Mouse (Mus musculus): ENCODE data around the gene Rbp1. TPM values are rescaled to one million over a fixed set of nuclear protein-coding genes. Genes with fewer than 3 reads are reported as not detected.

Rbp1 gene
- total and polyA plus RNA-seq, 3 experiments: 0.08 to 0.21 TPM; not detected in 1

- TF ChIP-seq NRF1 (IDR thresholded peaks at IDR 0.05; ENCODE audit: insufficient read depth, low read depth, low read length, poor library complexity, severe bottlenecking) (no peak), ZC3H11A (IDR thresholded peaks at IDR 0.05; ENCODE audit: low read depth, low read length) (no peak), USF1 (IDR thresholded peaks at IDR 0.05; ENCODE audit: low read depth, low read length) (no peak), MYC (IDR thresholded peaks at IDR 0.05; ENCODE audit: low read depth, low read length) (0 out of 2 replicates have a peak, but pooled peaks have one; percentile 56), CTCF (IDR thresholded peaks at IDR 0.05 in 2 of 3, conservative IDR thresholded peaks at IDR 0.05 in 1 of 3; ENCODE audit: control insufficient read depth in 1 of 3, insufficient read depth in 1 of 3, low read depth in 2 of 3, low read length in 3 of 3, poor library complexity in 1 of 3, severe bottlenecking in 1 of 3) (no peak), MYB (IDR thresholded peaks at IDR 0.05; ENCODE audit: low read depth, low read length) (peak; percentile 52; the same call in 1 of the 2 replicates), JUND (IDR thresholded peaks at IDR 0.05; ENCODE audit: low read depth, low read length) (no peak), RCOR1 (IDR thresholded peaks at IDR 0.05; ENCODE audit: low read depth, low read length) (peak; percentile 84), TAL1 (IDR thresholded peaks at IDR 0.05; ENCODE audit: low read length) (peak; percentile 91), CHD2 (IDR thresholded peaks at IDR 0.05; ENCODE audit: low read length) (no peak; the same call in 1 of the 2 replicates), BHLHE40 (IDR thresholded peaks at IDR 0.05; ENCODE audit: borderline replicate concordance, low read depth, low read length) (peak; percentile 76), GABPA (IDR thresholded peaks at IDR 0.05; ENCODE audit: low read depth, low read length) (no peak)
These were observed 66.8 kb downstream of the Rbp1 start (continued) for GRCm38 (mm10) chr9:98489532-98489931.

GRCm38 (mm10) chr9:98490128-98490527 lies 67.4 kb downstream of the Rbp1 start:
- Histone ChIP-seq H3K4me1 (ENCODE audit: control insufficient read depth in 1 of 2, insufficient read depth in 2 of 2, low read length in 2 of 2) (peaks cover 12 to 41% of the 10 kb centered on the region in 2 experiments), H3K4me3 (ENCODE audit: control insufficient read depth in 1 of 2, insufficient read depth in 1 of 2, low read depth in 2 of 2, low read length in 2 of 2) (no peak overlapping the region), H3K36me3 (ENCODE audit: control insufficient read depth in 1 of 2, insufficient read depth in 2 of 2, low read length in 2 of 2) (peaks cover 0 to 36% of the 10 kb centered on the region in 2 experiments; a peak in 2 of 4 replicates), H3K9ac (ENCODE audit: control insufficient read depth, low read depth, low read length, poor library complexity, severe bottlenecking) (no peak overlapping the region), H3K9me3 (replicated peaks; ENCODE audit: insufficient read depth, low read length) (no peaks in the 10 kb centered on the region), H3K27me3 (ENCODE audit: control insufficient read depth in 1 of 2, insufficient read depth in 2 of 2, low read length in 2 of 2) (no peaks in the 10 kb centered on the region), H3K27ac (ENCODE audit: control insufficient read depth, low read depth, low read length) (peak overlapping the region; percentile 35), H3K79me2 (ENCODE audit: control insufficient read depth, insufficient read depth, low read length, poor library complexity) (no peaks in the 10 kb centered on the region)
- DNase-seq (ENCODE audit: low read depth, low spot score): no peak
- TF ChIP-seq POLR2AphosphoS5 (IDR thresholded peaks at IDR 0.05; ENCODE audit: borderline replicate concordance, low read depth, low read length) (no peak), USF1 (IDR thresholded peaks at IDR 0.05; ENCODE audit: low read depth, low read length) (no peak), CHD1 (IDR thresholded peaks at IDR 0.05; ENCODE audit: low read depth, low read length) (no peak), MAZ (IDR thresholded peaks at IDR 0.05; ENCODE audit: low read depth, low read length) (no peak), USF2 (IDR thresholded peaks at IDR 0.05; ENCODE audit: borderline replicate concordance in 1 of 2, insufficient read depth in 1 of 2, low read depth in 1 of 2, low read length in 2 of 2) (no peak), ELF1 (IDR thresholded peaks at IDR 0.05; ENCODE audit: low read depth, low read length) (no peak), RAD21 (IDR thresholded peaks at IDR 0.05; ENCODE audit: low read depth, low read length) (no peak), MEF2A (IDR thresholded peaks at IDR 0.05; ENCODE audit: extremely low read depth, insufficient replicate concordance, low read depth, low read length, poor library complexity, severe bottlenecking) (no peak), MAX (IDR thresholded peaks at IDR 0.05; ENCODE audit: low read length) (no peak), UBTF (IDR thresholded peaks at IDR 0.05; ENCODE audit: borderline replicate concordance, insufficient read depth, low read depth, low read length) (no peak), GABPA (IDR thresholded peaks at IDR 0.05; ENCODE audit: low read depth, low read length) (no peak), E2F4 (IDR thresholded peaks at IDR 0.05; ENCODE audit: borderline replicate concordance, low read depth, low read length) (no peak), POLR2AphosphoS2 (IDR thresholded peaks at IDR 0.05; ENCODE audit: low read length) (no peak), NRF1 (IDR thresholded peaks at IDR 0.05; ENCODE audit: insufficient read depth, low read depth, low read length, poor library complexity, severe bottlenecking) (no peak), NELFE (IDR thresholded peaks at IDR 0.05; ENCODE audit: low read depth, low read length) (no peak), MYB (IDR thresholded peaks at IDR 0.05; ENCODE audit: low read depth, low read length) (no peak), ETS1 (IDR thresholded peaks at IDR 0.05; ENCODE audit: low read depth, low read length) (no peak)

Measured in MEL (cell line).